Mouse (Mus musculus) erythroblast, embryonic 14.5 days (primary cell): ENCODE data around the gene Lyrm7. TPM values are rescaled to one million over a fixed set of nuclear protein-coding genes. Genes with fewer than 3 reads are reported as not detected.

ENCODE experiments used
- H3K27me3 ChIP-seq: 2 replicates; pipeline ENCODE4 v1.6.1; 2012; ENCODE audit warnings: inconsistent platforms; ENCODE audit not compliant: control insufficient read depth
- H3K36me3 ChIP-seq: 2 replicates; pipeline ENCODE4 v1.6.1; 2012; ENCODE audit warnings: mild to moderate bottlenecking, inconsistent platforms; ENCODE audit not compliant: control insufficient read depth
- H3K4me1 ChIP-seq: 2 replicates; pipeline ENCODE4 v1.6.1; 2012; ENCODE audit warnings: inconsistent platforms; ENCODE audit not compliant: control insufficient read depth
- H3K4me3 ChIP-seq: replicated peaks from 2 replicates; pipeline ENCODE3; 2012; ENCODE audit warnings: moderate library complexity, mild to moderate bottlenecking, inconsistent platforms
- H3K9me3 ChIP-seq: 2 replicates; pipeline ENCODE4 v1.6.1; 2012; ENCODE audit warnings: low read length, inconsistent platforms, mixed read lengths; ENCODE audit not compliant: control insufficient read depth
- GATA1 ChIP-seq: IDR thresholded peaks from 2 replicates; pipeline ENCODE4 v1.6.1; 2012; ENCODE audit warnings: low read length, inconsistent platforms, mixed read lengths
- TAL1 ChIP-seq: IDR thresholded peaks from 3 replicates; pipeline ENCODE4 v1.6.1; 2012; ENCODE audit warnings: low read length, inconsistent platforms, mixed read lengths
- polyA plus RNA-seq: library from polyadenylated mRNA; stranded (reverse); fragments of >175 nt; gene quantifications from 2 replicates; pipeline ENCODE4 v1.2.3, GENCODE M21; 2012

Gene Lyrm7
- polyA plus RNA-seq, 1 experiment: not detected

DNA sequence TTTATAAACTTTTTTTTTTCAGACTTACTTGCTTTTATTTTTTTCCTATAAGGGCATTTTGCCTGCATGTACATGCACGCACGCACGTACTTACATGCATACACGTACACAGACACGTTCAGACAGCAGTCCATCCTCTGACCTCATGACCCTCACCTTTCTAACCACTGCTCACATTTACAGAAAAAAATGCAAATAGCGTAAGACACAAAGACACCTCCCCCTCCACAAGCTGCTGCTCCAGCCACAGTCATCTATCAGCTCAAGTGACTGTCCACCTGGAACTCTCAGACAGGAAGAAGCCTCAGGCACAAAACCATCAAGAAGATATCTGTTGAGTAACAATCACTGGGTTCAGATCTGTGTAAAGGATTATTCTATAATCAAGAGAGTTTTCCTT lies 78.5 kb downstream of the Lyrm7 start:
- Histone ChIP-seq H3K9me3 (no peaks in the 10 kb centered on the region), H3K27me3 (no peaks in the 10 kb centered on the region), H3K4me1 (peaks cover 25% of the 10 kb centered on the region), H3K4me3 (no peak overlapping the region), H3K36me3 (no peaks in the 10 kb centered on the region; the same call in 1 of the 2 replicates)
- no peak for TF ChIP-seq TAL1
- no peak for TF ChIP-seq GATA1

GRCm38 (mm10) chr11:54779946-54780345 lies 80.8 kb downstream of the Lyrm7 start:
- H3K36me3 ChIP-seq: no peaks in the 10 kb centered on the region
- TF ChIP-seq GATA1 (no peak), TAL1 (no peak)
- peaks cover 29% of the 10 kb centered on the region for H3K4me1 ChIP-seq
- H3K4me3 ChIP-seq: no peak overlapping the region
- no peaks in the 10 kb centered on the region for H3K9me3 ChIP-seq
- no peaks in the 10 kb centered on the region for H3K27me3 ChIP-seq

GRCm38 (mm10) chr11:54778131-54778844 lies 82.4 kb downstream of the Lyrm7 start:
- peaks cover 34% of the 10 kb centered on the region for H3K4me1 ChIP-seq
- no peaks in the 10 kb centered on the region for H3K9me3 ChIP-seq
- TF ChIP-seq TAL1: no peak
- no peak for TF ChIP-seq GATA1
- no peaks in the 10 kb centered on the region for H3K36me3 ChIP-seq
- H3K4me3 ChIP-seq: no peak overlapping the region
- no peaks in the 10 kb centered on the region for H3K27me3 ChIP-seq

DNA sequence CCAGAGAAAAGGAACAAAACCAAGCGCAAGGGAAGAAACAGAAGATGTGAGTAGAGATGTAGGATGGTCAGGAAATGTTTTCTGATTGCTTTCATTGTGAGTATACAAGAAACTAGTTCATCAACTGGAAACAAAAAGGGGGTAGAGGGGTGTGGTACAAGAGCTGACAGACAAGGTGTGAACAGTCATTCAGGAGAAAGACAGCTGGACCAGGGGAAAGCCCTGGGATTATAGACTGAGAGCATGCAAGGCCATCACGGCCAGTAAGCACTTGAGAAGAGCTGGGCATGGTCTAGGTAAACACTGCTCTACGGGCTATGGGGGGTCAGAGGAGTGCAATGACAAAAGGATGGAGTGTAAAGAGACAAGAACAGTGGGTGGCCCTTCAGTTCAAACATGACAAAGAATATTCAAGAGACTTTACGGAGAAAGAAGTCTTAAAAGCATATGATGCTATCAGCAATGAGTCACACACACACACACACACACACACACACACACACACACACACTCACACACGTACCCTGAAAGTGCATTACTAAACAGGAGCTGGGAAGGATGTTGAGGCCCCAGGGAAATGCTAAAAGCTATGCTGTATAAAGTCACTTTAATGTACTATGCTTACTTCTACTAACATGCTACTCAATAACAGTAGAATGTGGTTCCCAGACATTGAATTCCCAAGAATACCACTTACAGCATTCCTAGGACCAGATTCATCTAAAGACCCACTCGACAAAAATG lies 83.2 kb downstream of the Lyrm7 start:
- no peaks in the 10 kb centered on the region for H3K9me3 ChIP-seq
- TF ChIP-seq TAL1 (no peak), GATA1 (no peak)
- no peaks in the 10 kb centered on the region for H3K36me3 ChIP-seq
- H3K27me3 ChIP-seq: no peaks in the 10 kb centered on the region
- no peak overlapping the region for H3K4me3 ChIP-seq
- peaks cover 34% of the 10 kb centered on the region for H3K4me1 ChIP-seq

Other genes with a start within 250 kb of the Lyrm7 start
- 0.05 and 0.27 TPM in 2 replicates for gene Cdc42se2, start 73.2 kb downstream of the Lyrm7 start, polyA plus RNA-seq
- gene Hint1, start 5.5 kb upstream of the Lyrm7 start, polyA plus RNA-seq: 113 and 143 TPM in 2 replicates
- gene Gpx3, start 41.5 kb upstream of the Lyrm7 start, polyA plus RNA-seq: 0.79 and 0.86 TPM in 2 replicates
- 3.7 TPM in 2 replicates for gene Tnip1, start 102.0 kb upstream of the Lyrm7 start, polyA plus RNA-seq
- gene Anxa6, start 172.5 kb upstream of the Lyrm7 start, polyA plus RNA-seq: 0.23 and 0.47 TPM in 2 replicates
- gene Ccdc69, start 217.2 kb upstream of the Lyrm7 start, polyA plus RNA-seq: not detected in 2 replicates
- 0.05 and 0.12 TPM in 2 replicates for gene Gm2a, start 237.2 kb upstream of the Lyrm7 start, polyA plus RNA-seq